Mouse (Mus musculus): Measurements from ENCODE around the gene Pikfyve. TPM values are rescaled to one million over a fixed set of nuclear protein-coding genes. Genes with fewer than 3 reads are reported as not detected.

Gene Pikfyve
- 32.8 and 40.9 TPM in 2 replicates for total RNA-seq (2023)

DNA sequence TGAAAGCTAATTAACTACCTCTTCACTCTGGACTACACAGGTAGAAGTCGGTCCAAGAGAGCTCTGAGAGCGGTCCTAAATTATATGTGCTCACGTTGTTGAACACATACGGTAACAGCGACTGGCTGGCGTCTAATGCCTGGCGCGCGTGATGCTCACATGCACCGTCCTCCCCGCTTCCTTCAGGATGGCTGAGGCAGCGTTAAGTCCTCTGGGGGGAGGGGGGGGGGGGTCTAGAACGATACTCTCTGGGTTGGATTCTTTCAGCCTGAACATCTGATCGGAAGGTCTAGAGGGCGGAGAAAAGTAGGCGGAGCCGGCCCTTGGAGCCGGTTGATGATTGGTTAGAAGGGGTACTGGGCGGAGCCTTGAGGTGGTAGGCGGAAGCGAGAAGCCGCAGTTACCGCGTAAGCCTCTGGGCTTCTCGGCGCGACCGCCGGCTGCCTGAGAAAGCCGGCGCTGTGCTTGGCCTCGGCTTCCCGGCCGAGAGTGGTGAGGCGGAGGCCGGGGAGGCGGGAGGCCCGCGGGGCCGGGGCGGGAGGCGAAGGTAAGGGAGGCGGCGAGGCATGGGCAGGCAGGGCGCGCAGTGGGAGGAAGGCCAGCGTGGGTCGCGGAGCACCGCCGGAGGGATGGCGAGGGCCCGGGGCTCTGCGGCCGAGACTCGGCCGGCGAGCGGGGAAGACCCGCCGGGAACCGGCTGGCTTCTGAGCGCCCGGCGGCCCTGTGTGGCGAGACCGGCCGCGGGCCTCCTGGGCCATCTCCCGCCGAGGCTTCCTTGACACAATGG, at the start of gene Pikfyve, which contains the start of gene Idh1:
TSS of gene Pikfyve (plus strand) at position 397 of the 787 bp plus-strand sequence.
TSS of gene Idh1 (minus strand) at position 214 of the 787 bp plus-strand sequence.

DNA sequence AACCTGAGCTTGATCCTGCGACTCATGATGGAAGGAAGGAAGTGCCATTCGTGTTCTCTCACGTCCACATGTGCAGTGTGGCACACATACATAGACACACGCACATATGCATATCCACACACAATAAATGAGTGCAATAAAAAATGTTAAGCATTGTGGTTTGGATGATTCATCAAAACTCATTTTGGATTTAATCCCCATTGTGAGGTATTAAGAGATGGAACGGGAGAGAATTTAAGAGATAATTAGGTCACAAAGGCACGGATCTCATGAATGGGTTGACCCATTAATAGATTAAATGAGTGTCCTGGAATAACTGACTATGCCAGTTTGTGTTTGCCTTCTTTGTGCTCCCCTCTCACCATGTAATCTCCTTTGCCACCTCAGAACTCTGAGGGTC, 95.3 kb downstream of the Pikfyve start, which contains the start of gene Pth2r:
TSS of gene Pth2r (plus strand) at position 301 of the 400 bp plus-strand sequence.

Other genes starting within 250 kb of the Pikfyve start
- gene Plekhm3, start 229.9 kb upstream of the Pikfyve start, total RNA-seq (2023), result 62.6 and 95.9 TPM in 2 replicates
- gene Akr1cl, start 153.9 kb upstream of the Pikfyve start, total RNA-seq (2023), result not detected in 2 replicates
- not detected in 2 replicates for gene Cryge, start 135.5 kb upstream of the Pikfyve start, total RNA-seq (2023)
- gene Crygd, start 123.2 kb upstream of the Pikfyve start, total RNA-seq (2023), result not detected in 2 replicates
- not detected in 2 replicates for gene Crygc, start 113.0 kb upstream of the Pikfyve start, total RNA-seq (2023)
- gene Crygb, start 104.4 kb upstream of the Pikfyve start, total RNA-seq (2023), result not detected in 2 replicates
- not detected in 2 replicates for gene Cryga, start 83.3 kb upstream of the Pikfyve start, total RNA-seq (2023)
- not detected in 2 replicates for gene Gm28845, start 67.1 kb upstream of the Pikfyve start, total RNA-seq (2023)
- gene D630023F18Rik, start 63.5 kb upstream of the Pikfyve start, total RNA-seq (2023), result 0.41 and 0.95 TPM in 2 replicates
- gene Idh1, start 183 bp upstream of the Pikfyve start, total RNA-seq (2023), result 40.2 and 52.6 TPM in 2 replicates
- gene Pth2r, start 95.4 kb downstream of the Pikfyve start, total RNA-seq (2023), result not detected in 2 replicates